Mouse (Mus musculus) heart, embryonic 10.5 days (tissue): ENCODE data around the gene Lipe. TPM values are rescaled to one million over a fixed set of nuclear protein-coding genes. Genes with fewer than 3 reads are reported as not detected.
"Not testable (repeated sequence)": the region's sequence is repeated elsewhere in the genome, so short reads cannot be mapped to it uniquely, and the experiment has no call there.

Experiments
- DNase-seq: peaks from one replicate; pipeline ENCODE4 v3.0.0-alpha.2; 2017; ENCODE audit warnings: low spot score
- H3K27ac ChIP-seq: fragments of 300-500 bp; sonication (generic); 2 replicates; pipeline ENCODE4 v1.5.1; 2016; ENCODE audit warnings: mild to moderate bottlenecking
- H3K27me3 ChIP-seq: fragments of 300-500 bp; sonication (generic); 2 replicates; pipeline ENCODE4 v1.6.1; 2016; ENCODE audit warnings: mild to moderate bottlenecking; ENCODE audit not compliant: poor library complexity, insufficient read depth, severe bottlenecking
- H3K36me3 ChIP-seq: fragments of 300-500 bp; sonication (generic); 2 replicates; pipeline ENCODE4 v1.6.1; 2016; ENCODE audit warnings: mild to moderate bottlenecking, moderate library complexity
- H3K4me1 ChIP-seq: fragments of 300-500 bp; sonication (generic); 2 replicates; pipeline ENCODE4 v1.6.1; 2016; ENCODE audit warnings: mild to moderate bottlenecking
- H3K4me3 ChIP-seq: fragments of 300-500 bp; sonication (generic); 2 replicates; pipeline ENCODE4 v1.5.1; 2016; ENCODE audit warnings: mild to moderate bottlenecking, moderate library complexity
- H3K9me3 ChIP-seq: fragments of 300-500 bp; sonication (generic); 2 replicates; pipeline ENCODE4 v1.6.1; 2016; ENCODE audit warnings: mild to moderate bottlenecking, moderate library complexity
- WGBS: fragments of 180-500 bp; shearing (Covaris S2); methylation state at CpG from one replicate; pipeline ENCODE4 v1.1.7; 2016; 5-methylcytosine and 5-hydroxymethylcytosine counted together
- polyA plus RNA-seq: library from polyadenylated mRNA; unstranded; fragments of >200 nt; fragmentation: Nextera tagmentation; extraction: Ambion mirVana; gene quantifications from 2 replicates; pipeline ENCODE4 v1.2.1, GENCODE M21; 2016

Lipe gene
- polyA plus RNA-seq, 1 experiment from 2014 or later: 4.7 TPM

GRCm38 (mm10) chr7:25409114-25409760 is 10.7 kb upstream of the Lipe start:
- H3K27ac ChIP-seq: no peak overlapping the region
- DNase-seq: peak; percentile 50
- no peaks in the 10 kb centered on the region for H3K36me3 ChIP-seq
- no peak overlapping the region for H3K4me3 ChIP-seq
- H3K9me3 ChIP-seq: no peaks in the 10 kb centered on the region
- H3K4me1 ChIP-seq: no peaks in the 10 kb centered on the region
- 44% methylated on average over 4 of the region's 4 CpGs for WGBS
- H3K27me3 ChIP-seq: no peaks in the 10 kb centered on the region

GRCm38 (mm10) chr7:25406468-25406867 is 8.0 kb upstream of the Lipe start:
- no peaks in the 10 kb centered on the region for H3K36me3 ChIP-seq
- H3K4me1 ChIP-seq: 0 out of 2 replicates have a peak, but pooled peaks cover 3% of the 10 kb centered on the region
- H3K27me3 ChIP-seq: no peaks in the 10 kb centered on the region
- WGBS: 84% methylated on average over 7 of the region's 7 CpGs
- no peak overlapping the region for H3K4me3 ChIP-seq
- no peaks in the 10 kb centered on the region for H3K9me3 ChIP-seq
- no peak overlapping the region for H3K27ac ChIP-seq
- DNase-seq: no peak

- H3K27ac ChIP-seq: no peak overlapping the region
- H3K4me3 ChIP-seq: no peak overlapping the region
- H3K27me3 ChIP-seq: no peaks in the 10 kb centered on the region
- 0 out of 2 replicates have a peak, but pooled peaks cover 3% of the 10 kb centered on the region for H3K4me1 ChIP-seq
- DNase-seq: peak; percentile 74
- 0% methylated on average over 2 of the region's 2 CpGs for WGBS
- H3K36me3 ChIP-seq: no peaks in the 10 kb centered on the region
- no peaks in the 10 kb centered on the region for H3K9me3 ChIP-seq
Observed at GRCm38 (mm10) chr7:25402671-25403101, 4.2 kb upstream of the Lipe start.

- 42% methylated on average over 5 of the region's 5 CpGs for WGBS
- Histone ChIP-seq H3K27ac (no peak overlapping the region), H3K36me3 (no peaks in the 10 kb centered on the region), H3K27me3 (no peaks in the 10 kb centered on the region), H3K4me1 (0 out of 2 replicates have a peak, but pooled peaks cover 3% of the 10 kb centered on the region), H3K4me3 (no peak overlapping the region), H3K9me3 (no peaks in the 10 kb centered on the region)
- DNase-seq: no peak
Observed at GRCm38 (mm10) chr7:25401986-25402385, 3.5 kb upstream of the Lipe start.

GRCm38 (mm10) chr7:25401551-25401950 is 3.0 kb upstream of the Lipe start:
- Histone ChIP-seq H3K36me3 (no peaks in the 10 kb centered on the region), H3K4me1 (peaks cover 6% of the 10 kb centered on the region), H3K9me3 (no peaks in the 10 kb centered on the region), H3K27me3 (no peaks in the 10 kb centered on the region), H3K27ac (no peak overlapping the region), H3K4me3 (no peak overlapping the region)
- no peak for DNase-seq
- WGBS: 57% methylated on average over 2 of the region's 2 CpGs

- not testable (repeated sequence) for H3K27me3 ChIP-seq, H3K36me3 ChIP-seq
- peaks cover 21% of the 10 kb centered on the region for H3K4me1 ChIP-seq
Observed at GRCm38 (mm10) chr7:25399028-25399427, 518 bp upstream of the Lipe start.

GRCm38 (mm10) chr7:25396621-25397020 is 1.9 kb downstream of the Lipe start:
- WGBS: 85% methylated on average over 14 of the region's 14 CpGs
- Histone ChIP-seq H3K4me1 (peaks cover 18% of the 10 kb centered on the region), H3K4me3 (peak overlapping the region; percentile 77; the same call in 1 of the 2 replicates)

More at GRCm38 (mm10) chr7:25399028-25399427, 518 bp upstream of the Lipe start:
- not testable (repeated sequence) for H3K9me3 ChIP-seq, DNase-seq, H3K27ac ChIP-seq, H3K4me3 ChIP-seq

GRCm38 (mm10) chr7:25395558-25396521 is 2.7 kb downstream of the Lipe start:
- WGBS: 6% methylated on average over 52 of the region's 52 CpGs
- H3K27ac ChIP-seq: peak overlapping the region; percentile 79

More at GRCm38 (mm10) chr7:25396621-25397020, 1.9 kb downstream of the Lipe start:
- Histone ChIP-seq H3K27ac (peak overlapping the region; percentile 79; the same call in 1 of the 2 replicates), H3K9me3 (no peaks in the 10 kb centered on the region), H3K27me3 (peaks cover 24% of the 10 kb centered on the region; the same call in 1 of the 2 replicates), H3K36me3 (no peaks in the 10 kb centered on the region)
- DNase-seq: peak; percentile 75

GRCm38 (mm10) chr7:25395186-25395557 is 3.3 kb downstream of the Lipe start:
- Histone ChIP-seq H3K4me3 (peak overlapping the region; percentile 77), H3K9me3 (no peaks in the 10 kb centered on the region), H3K36me3 (no peaks in the 10 kb centered on the region), H3K4me1 (peaks cover 26% of the 10 kb centered on the region), H3K27me3 (peaks cover 24% of the 10 kb centered on the region; the same call in 1 of the 2 replicates), H3K27ac (peak overlapping the region; percentile 79)
- DNase-seq: peak; percentile 76
- whole genome bisulfite sequencing: 1% methylated on average over 22 of the region's 22 CpGs

More at GRCm38 (mm10) chr7:25395558-25396521, 2.7 kb downstream of the Lipe start:
- peaks cover 24% of the 10 kb centered on the region; the same call in 1 of the 2 replicates for H3K27me3 ChIP-seq
- peaks cover 23% of the 10 kb centered on the region for H3K4me1 ChIP-seq
- H3K4me3 ChIP-seq: peak overlapping the region; percentile 77
- DNase-seq: peak; percentile 97
- H3K9me3 ChIP-seq: no peaks in the 10 kb centered on the region
- H3K36me3 ChIP-seq: no peaks in the 10 kb centered on the region

GRCm38 (mm10) chr7:25394754-25395153 is 3.8 kb downstream of the Lipe start:
- Histone ChIP-seq H3K4me3 (peak overlapping the region; percentile 77), H3K27me3 (peaks cover 24% of the 10 kb centered on the region; the same call in 1 of the 2 replicates), H3K27ac (no peak overlapping the region), H3K4me1 (peaks cover 30% of the 10 kb centered on the region), H3K36me3 (no peaks in the 10 kb centered on the region), H3K9me3 (no peaks in the 10 kb centered on the region)
- DNase-seq: no peak
- 21% methylated on average over 7 of the region's 7 CpGs for WGBS

- no peak overlapping the region for H3K27ac ChIP-seq
- H3K36me3 ChIP-seq: no peaks in the 10 kb centered on the region
- peaks cover 31% of the 10 kb centered on the region for H3K4me1 ChIP-seq
- 76% methylated on average over 8 of the region's 8 CpGs for WGBS
- H3K4me3 ChIP-seq: no peak overlapping the region
- peaks cover 24% of the 10 kb centered on the region; the same call in 1 of the 2 replicates for H3K27me3 ChIP-seq
- DNase-seq: no peak
- H3K9me3 ChIP-seq: no peaks in the 10 kb centered on the region
Observed at GRCm38 (mm10) chr7:25393451-25394210, 4.9 kb downstream of the Lipe start.

- Histone ChIP-seq H3K4me3 (no peak overlapping the region), H3K27ac (no peak overlapping the region), H3K9me3 (no peaks in the 10 kb centered on the region), H3K36me3 (peaks cover 6% of the 10 kb centered on the region), H3K27me3 (peaks cover 24% of the 10 kb centered on the region; the same call in 1 of the 2 replicates), H3K4me1 (peaks cover 31% of the 10 kb centered on the region)
- DNase-seq: no peak
- 38% methylated on average over 7 of the region's 7 CpGs for WGBS
Observed at GRCm38 (mm10) chr7:25392851-25393250, 5.7 kb downstream of the Lipe start.
